Mouse (Mus musculus) bone marrow, adult 2 months (tissue): ENCODE results near the gene Gm28053.

Experiments
- CTCF ChIP-seq: fragments of 200-500 bp; IDR thresholded peaks from 2 replicates; pipeline ENCODE4 v1.5.1; 2011; ENCODE audit warnings: low read length, control low read depth; ENCODE audit not compliant: control insufficient read depth, insufficient read depth
- POLR2A ChIP-seq: fragments of 200-500 bp; IDR thresholded peaks from 2 replicates; pipeline ENCODE4 v1.6.1; 2011; ENCODE audit warnings: low read depth, mild to moderate bottlenecking, control low read depth, low read length, borderline replicate concordance; ENCODE audit not compliant: control insufficient read depth

DNA sequence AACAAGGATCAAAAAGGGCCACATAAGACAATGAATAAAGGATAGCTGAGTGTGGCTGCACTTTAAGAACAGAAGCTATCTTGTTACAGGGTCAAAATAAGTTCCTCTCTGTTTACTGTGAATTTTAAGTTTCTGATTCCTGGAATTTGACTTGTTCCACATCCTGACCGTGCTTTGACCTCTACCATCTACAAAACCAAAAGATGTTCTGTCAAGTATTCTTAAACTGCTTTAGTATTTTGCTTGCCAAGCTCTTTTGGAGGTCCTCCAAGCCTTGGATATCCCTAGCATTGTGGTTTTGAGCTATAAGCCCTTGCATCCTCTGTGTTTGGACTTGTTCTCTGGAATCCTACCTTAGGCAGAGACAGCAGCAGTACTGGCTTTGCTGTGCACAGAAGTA, 66.8 kb downstream of the Gm28053 start:
- TF ChIP-seq CTCF (no peak), POLR2A (no peak)
